Mouse (Mus musculus) thymus, adult 2 months (tissue): ENCODE data around the gene Stom.

ENCODE experiments used
- CTCF ChIP-seq: fragments of 200-500 bp; IDR thresholded peaks from 2 replicates; pipeline ENCODE4 v1.5.1; 2012; ENCODE audit warnings: mild to moderate bottlenecking, control low read depth, low read length, moderate library complexity, borderline replicate concordance; ENCODE audit not compliant: control insufficient read depth, poor library complexity, insufficient read depth; ENCODE audit errors: extremely low read depth
- POLR2A ChIP-seq: fragments of 200-500 bp; IDR thresholded peaks from 2 replicates; pipeline ENCODE4 v1.6.1; 2012; ENCODE audit warnings: mild to moderate bottlenecking, low read length, control low read depth, moderate library complexity; ENCODE audit not compliant: control insufficient read depth, poor library complexity, insufficient read depth; ENCODE audit errors: extremely low read depth

GRCm38 (mm10) chr2:35302049-35302885 is 34.5 kb downstream of the Stom start:
- TF ChIP-seq POLR2A = no peak
- no peak for TF ChIP-seq CTCF
